Mouse (Mus musculus) hindbrain, postnatal 0 days (tissue): ENCODE results near the gene F2rl1. TPM values are rescaled to one million over a fixed set of nuclear protein-coding genes. Genes with fewer than 3 reads are reported as not detected.
"Not testable (repeated sequence)": the region's sequence is repeated elsewhere in the genome, so short reads cannot be mapped to it uniquely, and the experiment has no call there.

Experiments used
- ATAC-seq: fragments of 200-750 bp; cut with Nextera tagmentation; 2 replicates; pipeline ENCODE4 v1.8.0; 2017; ENCODE audit warnings: mild to moderate bottlenecking, moderate TSS enrichment, moderate library complexity
- DNase-seq: peaks from one replicate; pipeline ENCODE4 v3.0.0-alpha.2; 2015; ENCODE audit warnings: low spot score
- H3K27ac ChIP-seq: fragments of 300-500 bp; sonication (generic); 2 replicates; pipeline ENCODE4 v1.5.1; 2014; ENCODE audit warnings: mild to moderate bottlenecking
- H3K27me3 ChIP-seq: fragments of 300-500 bp; sonication (generic); 2 replicates; pipeline ENCODE4 v1.6.1; 2014; ENCODE audit warnings: low read length, mixed read lengths; ENCODE audit not compliant: insufficient read depth
- H3K36me3 ChIP-seq: fragments of 300-500 bp; sonication (generic); 2 replicates; pipeline ENCODE4 v1.6.1; 2014; ENCODE audit warnings: low read length, mixed read lengths; ENCODE audit not compliant: insufficient read depth
- H3K4me1 ChIP-seq: fragments of 300-500 bp; sonication (generic); 2 replicates; pipeline ENCODE4 v1.6.1; 2014; ENCODE audit warnings: antibody characterized with exemption, low read length, mixed read lengths; ENCODE audit not compliant: insufficient read depth
- H3K4me2 ChIP-seq: fragments of 300-500 bp; sonication (generic); 2 replicates; pipeline ENCODE4 v1.6.1; 2014; ENCODE audit warnings: low read depth, mild to moderate bottlenecking, low read length, moderate library complexity, mixed read lengths
- H3K4me3 ChIP-seq: fragments of 300-500 bp; sonication (generic); 2 replicates; pipeline ENCODE4 v1.5.1; 2014; ENCODE audit warnings: low read length
- H3K9ac ChIP-seq: fragments of 300-500 bp; sonication (generic); replicated peaks from 2 replicates; pipeline ENCODE4 v1.6.1; 2014; ENCODE audit warnings: mild to moderate bottlenecking, low read length, moderate library complexity, mixed read lengths
- H3K9me3 ChIP-seq: fragments of 300-500 bp; sonication (generic); 2 replicates; pipeline ENCODE4 v1.6.1; 2016; ENCODE audit warnings: low read length, mixed read lengths
- CTCF ChIP-seq: IDR thresholded peaks from 2 replicates; pipeline ENCODE4 v1.5.1; 2016; ENCODE audit warnings: antibody characterized with exemption, control low read depth, low read depth
- WGBS: fragments of 180-500 bp; shearing (Covaris S2); extraction: QIAGEN DNeasy Blood & Tissue Kit; methylation state at CpG from one replicate; pipeline ENCODE4 v1.1.7; 2014; 5-methylcytosine and 5-hydroxymethylcytosine counted together
- polyA plus RNA-seq: library from polyadenylated mRNA; unstranded; fragments of >200 nt; fragmentation: Nextera tagmentation; extraction: Ambion mirVana; gene quantifications from 2 replicates; pipeline ENCODE4 v1.2.1, GENCODE M21; 2015
- total RNA-seq: library from RNA; depleted of rRNA; stranded (reverse); fragments of >200 nt; gene quantifications from 2 replicates; pipeline ENCODE4 v1.2.3, GENCODE M21; 2014

The F2rl1 gene
- total and polyA plus RNA-seq, 2 experiments from 2014 or later = 0.37 TPM; not detected in 1

DNA sequence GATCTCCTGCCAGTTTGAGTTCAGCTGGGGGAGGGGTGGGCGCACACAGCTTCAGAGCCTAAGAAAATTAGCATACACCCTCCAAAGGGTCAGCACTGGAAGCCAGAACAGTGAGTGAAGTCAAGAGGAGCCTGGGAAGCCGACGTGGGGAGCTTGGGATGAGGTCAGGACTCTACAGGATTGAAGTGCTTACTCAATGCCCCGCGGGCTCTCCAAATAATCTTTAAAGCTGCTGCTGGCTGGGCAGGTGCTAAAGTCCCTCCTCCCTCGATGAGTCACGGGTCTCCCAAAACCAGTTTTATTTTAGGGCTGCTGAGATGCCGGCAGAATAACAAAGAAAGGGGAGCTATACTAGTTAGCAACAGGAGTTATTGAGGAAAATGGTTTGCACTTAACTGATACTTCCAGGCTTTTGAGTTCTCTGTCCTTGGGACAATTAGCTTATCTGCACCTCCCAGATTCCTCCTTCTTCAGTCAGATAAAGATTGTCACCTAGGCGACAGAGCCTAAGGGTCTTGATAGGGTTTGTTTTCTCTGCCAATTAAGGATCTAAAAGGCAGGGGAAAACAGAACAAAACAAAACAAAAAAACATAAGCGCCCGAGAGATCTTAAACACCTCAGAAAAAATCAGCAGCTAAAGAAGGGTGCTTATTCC, 10.6 kb upstream of the F2rl1 start:
- peaks cover 5% of the 10 kb centered on the region; the same call in 1 of the 2 replicates for H3K4me1 ChIP-seq
- no peak for ATAC-seq
- 8% methylated on average over 11 of the region's 11 CpGs for WGBS
- H3K4me2 ChIP-seq = no peak overlapping the region
- H3K36me3 ChIP-seq = no peaks in the 10 kb centered on the region
- H3K27ac ChIP-seq = no peak overlapping the region
- no peak overlapping the region for H3K9ac ChIP-seq
- TF ChIP-seq CTCF = no peak
- H3K9me3 ChIP-seq = no peaks in the 10 kb centered on the region
- DNase-seq = no peak
- no peak overlapping the region for H3K4me3 ChIP-seq
- H3K27me3 ChIP-seq = no peaks in the 10 kb centered on the region

DNA sequence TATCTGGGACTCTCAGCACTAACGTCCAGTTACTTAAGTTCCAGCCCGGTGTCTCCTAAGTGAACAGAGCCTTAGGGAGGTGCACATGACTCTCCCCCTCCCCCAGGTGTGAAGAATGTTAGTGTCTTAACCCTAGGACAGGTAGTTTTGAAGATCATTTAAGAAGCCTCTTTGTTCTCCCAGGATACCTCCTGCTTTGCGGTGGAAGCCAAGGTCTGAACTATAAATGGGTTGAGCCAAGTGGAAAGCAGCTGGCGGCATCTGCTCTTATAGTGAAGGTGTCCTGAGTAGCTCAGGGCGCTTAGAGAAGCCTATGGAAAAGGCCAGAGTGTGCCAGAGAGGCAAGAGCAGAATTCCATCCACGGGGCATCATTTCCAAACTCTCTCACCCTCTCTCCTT, 10.0 kb upstream of the F2rl1 start:
- DNase-seq = no peak
- no peaks in the 10 kb centered on the region for H3K27me3 ChIP-seq
- 0 out of 2 replicates have a peak overlapping the region, but pooled peaks have one; percentile 45 for H3K4me2 ChIP-seq
- H3K36me3 ChIP-seq = no peaks in the 10 kb centered on the region
- H3K4me1 ChIP-seq = peaks cover 5% of the 10 kb centered on the region; the same call in 1 of the 2 replicates
- H3K9me3 ChIP-seq = no peaks in the 10 kb centered on the region
- H3K4me3 ChIP-seq = no peak overlapping the region
- no peak overlapping the region for H3K27ac ChIP-seq
- H3K9ac ChIP-seq = no peak overlapping the region
- TF ChIP-seq CTCF = no peak
- ATAC-seq = no peak
- 20% methylated on average over 6 of the region's 6 CpGs for WGBS

DNA sequence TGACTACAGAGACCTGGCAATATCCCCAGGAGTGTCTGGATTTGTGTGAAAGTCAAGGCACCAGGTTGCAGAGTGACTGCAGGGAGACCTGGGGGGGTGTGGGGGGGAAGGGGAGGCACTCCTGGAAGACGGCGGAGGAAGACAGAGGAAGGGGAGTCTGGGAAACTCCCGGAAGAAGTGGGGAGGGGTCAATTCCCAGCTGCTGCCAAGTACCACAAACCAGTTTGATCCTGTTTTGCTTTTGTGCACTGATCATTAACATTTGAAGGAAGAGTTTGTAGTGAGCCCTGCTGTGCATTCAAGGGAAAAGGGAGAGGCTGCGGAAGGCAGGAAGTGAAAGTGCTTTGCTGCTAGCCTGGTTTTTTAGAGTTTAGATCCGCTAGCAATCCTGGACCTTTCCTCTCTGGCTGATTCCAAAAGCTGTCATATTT, 9.1 kb upstream of the F2rl1 start:
- ATAC-seq = peak; percentile 81
- peak overlapping the region; percentile 45 for H3K4me2 ChIP-seq
- no peaks in the 10 kb centered on the region for H3K36me3 ChIP-seq
- peak overlapping the region; percentile 11; the same call in 1 of the 2 replicates for H3K27ac ChIP-seq
- H3K9me3 ChIP-seq = no peaks in the 10 kb centered on the region
- 0 out of 2 replicates have a peak overlapping the region, but pooled peaks have one; percentile 13 for H3K9ac ChIP-seq
- H3K4me1 ChIP-seq = peaks cover 5% of the 10 kb centered on the region; the same call in 1 of the 2 replicates
- no peaks in the 10 kb centered on the region for H3K27me3 ChIP-seq
- TF ChIP-seq CTCF = no peak
- H3K4me3 ChIP-seq = no peak overlapping the region
- peak; percentile 64 for DNase-seq
- WGBS = 4% methylated on average over 5 of the region's 5 CpGs

DNA sequence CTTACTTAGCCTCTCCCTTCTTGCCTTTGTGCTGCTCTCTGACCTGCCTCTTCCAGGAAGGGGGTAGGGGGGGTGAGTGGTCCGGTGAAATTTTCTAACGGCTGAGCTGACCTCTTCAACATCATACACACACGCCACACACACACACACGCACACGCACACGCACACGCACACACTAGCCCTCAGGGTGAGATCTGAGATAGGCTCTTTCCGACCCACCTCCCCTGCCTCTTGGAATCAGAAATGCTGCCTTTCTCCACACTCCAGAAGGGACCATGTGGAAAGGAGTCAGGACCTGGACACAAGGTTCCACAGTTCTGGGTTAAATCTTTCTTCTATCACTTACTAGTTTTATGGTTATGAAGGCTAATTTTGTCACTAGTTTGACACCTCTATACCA, 8.6 kb upstream of the F2rl1 start:
- Histone ChIP-seq H3K4me1 (peaks cover 5% of the 10 kb centered on the region; the same call in 1 of the 2 replicates), H3K9ac (no peak overlapping the region), H3K27me3 (no peaks in the 10 kb centered on the region), H3K27ac (peak overlapping the region; percentile 11; the same call in 1 of the 2 replicates), H3K9me3 (no peaks in the 10 kb centered on the region), H3K36me3 (no peaks in the 10 kb centered on the region), H3K4me2 (peak overlapping the region; percentile 45), H3K4me3 (no peak overlapping the region)
- ATAC-seq = 0 out of 2 replicates have a peak, but pooled peaks have one; percentile 16
- DNase-seq = no peak
- WGBS = 33% methylated on average over 8 of the region's 8 CpGs
- TF ChIP-seq CTCF = no peak

DNA sequence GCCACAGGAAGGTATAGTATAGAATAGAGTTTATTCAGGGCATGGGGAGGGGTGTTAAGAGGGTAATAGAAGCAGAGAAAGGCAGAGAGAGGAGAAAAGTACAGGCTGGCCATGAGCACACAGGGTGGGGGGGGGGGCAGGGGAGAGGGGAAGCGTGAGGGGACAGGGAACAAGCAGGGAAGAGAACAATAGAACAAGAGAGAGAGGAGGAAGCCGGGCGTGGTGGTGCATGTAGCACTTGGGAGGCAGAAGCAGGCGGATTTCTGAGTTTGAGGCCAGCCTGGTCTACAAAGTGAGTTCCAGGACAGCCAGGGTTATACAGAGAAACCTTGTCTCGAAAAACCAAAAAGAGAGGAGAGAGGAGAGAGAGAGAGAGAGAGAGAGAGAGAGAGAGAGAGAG, 8.1 kb upstream of the F2rl1 start:
- DNase-seq, H3K4me3 ChIP-seq: not testable (repeated sequence)
- 28% methylated on average over 3 of the region's 5 CpGs for WGBS

DNA sequence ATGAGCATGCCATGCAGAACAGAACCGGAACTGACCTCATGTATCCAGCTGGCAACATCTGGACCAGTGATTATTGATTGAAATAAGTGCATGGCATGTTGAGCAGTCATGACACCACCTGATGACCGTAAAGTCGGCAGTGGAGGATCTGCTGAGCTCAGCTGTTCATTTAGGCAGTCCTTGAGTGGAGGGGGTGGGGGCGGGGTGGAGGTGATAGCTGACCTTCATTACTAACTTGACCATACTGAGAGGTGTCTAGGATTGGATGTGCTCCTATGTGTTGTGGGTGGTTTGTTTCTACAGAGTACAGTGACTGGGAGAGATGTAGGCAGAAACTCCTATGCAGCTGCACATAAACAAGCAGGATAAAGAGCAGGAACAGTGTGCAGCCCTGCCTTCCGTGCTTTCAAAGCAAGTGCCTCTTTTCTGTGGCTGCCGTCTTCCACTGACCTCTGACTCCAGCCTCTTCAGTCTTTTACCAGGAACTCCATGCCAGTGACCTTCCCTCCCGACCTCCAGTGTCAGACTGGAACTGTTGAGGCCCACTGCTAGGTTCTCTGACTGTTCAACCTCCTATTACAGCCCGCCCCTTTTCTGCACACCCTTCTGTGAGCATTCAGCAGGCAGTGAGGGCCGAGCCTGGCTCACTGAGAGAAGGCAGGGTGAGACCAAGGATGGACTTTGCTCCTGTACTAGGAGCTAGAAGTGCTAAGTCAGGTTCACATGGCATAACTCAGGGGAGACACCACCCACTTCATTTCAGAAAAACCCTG, 6.4 kb upstream of the F2rl1 start:
- no peak for TF ChIP-seq CTCF
- Histone ChIP-seq H3K4me1 (peaks cover 5% of the 10 kb centered on the region; the same call in 1 of the 2 replicates), H3K27me3 (no peaks in the 10 kb centered on the region), H3K4me2 (no peak overlapping the region), H3K36me3 (no peaks in the 10 kb centered on the region), H3K9me3 (no peaks in the 10 kb centered on the region), H3K27ac (no peak overlapping the region), H3K9ac (no peak overlapping the region), H3K4me3 (no peak overlapping the region)
- DNase-seq (no peak), ATAC-seq (no peak)
- WGBS = 34% methylated on average over 9 of the region's 9 CpGs

More for the DNA sequence above, 8.1 kb upstream of the F2rl1 start:
- ATAC-seq, H3K4me1 ChIP-seq, H3K27me3 ChIP-seq, H3K4me2 ChIP-seq, H3K36me3 ChIP-seq, H3K9ac ChIP-seq, H3K9me3 ChIP-seq, H3K27ac ChIP-seq: not testable (repeated sequence)
